Mouse (Mus musculus) brain, embryonic 18.5 days (tissue): ENCODE measurements around the gene Vwa8.
"Not testable (repeated sequence)": the region's sequence is repeated elsewhere in the genome, so short reads cannot be mapped to it uniquely, and the experiment has no call there.

ENCODE experiments used
- DNase-seq: peaks from one replicate; pipeline ENCODE4 v3.0.0-alpha.2; 2012; ENCODE audit warnings: low read depth, low spot score

Gene Vwa8

GRCm38 (mm10) chr14:78984296-78984695 lies 135.4 kb downstream of the Vwa8 start:
- DNase-seq = no peak

- DNase-seq = no peak
Observed at GRCm38 (mm10) chr14:78987543-78987942, 138.7 kb downstream of the Vwa8 start.

- DNase-seq = no peak
Observed at GRCm38 (mm10) chr14:78992456-78992855, 143.6 kb downstream of the Vwa8 start.

DNA sequence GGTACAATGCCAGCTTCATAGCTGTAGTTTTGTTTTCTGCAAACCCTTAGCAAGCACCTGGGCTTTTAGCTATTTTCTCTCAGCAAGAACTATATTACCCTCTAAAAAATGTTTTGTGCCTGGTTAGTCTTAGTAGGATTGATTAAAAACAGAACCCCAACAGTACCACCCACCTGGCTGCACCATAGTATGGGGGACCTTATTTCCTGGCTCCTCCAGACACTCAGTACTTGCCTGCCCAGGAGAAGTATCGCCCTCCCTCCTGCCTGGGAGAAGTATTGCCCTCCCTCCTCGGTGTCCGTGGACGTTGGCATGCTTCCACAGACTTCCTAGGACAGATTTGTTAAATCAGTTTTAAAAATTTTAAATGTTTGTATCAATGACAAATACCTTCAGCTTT lies 144.7 kb downstream of the Vwa8 start:
- DNase-seq = no peak

DNA sequence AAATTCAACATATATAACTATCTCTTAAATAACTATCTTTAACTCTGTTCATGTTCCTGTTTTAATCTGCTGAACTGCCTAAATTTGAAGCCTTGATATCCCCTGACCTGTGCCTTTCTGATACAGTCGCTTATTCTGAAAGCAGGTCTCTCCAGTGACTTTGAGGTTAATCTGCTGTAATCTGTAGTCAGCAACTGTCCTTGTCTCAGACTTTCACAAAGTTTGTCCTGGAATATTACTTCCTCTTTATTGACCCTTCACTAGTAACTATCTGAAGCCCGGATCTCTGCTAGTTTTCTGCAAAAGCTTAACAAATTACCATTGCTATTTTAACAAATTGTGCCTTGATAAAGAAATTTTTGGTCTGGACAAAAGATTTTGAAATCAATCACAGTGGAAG lies 147.5 kb downstream of the Vwa8 start:
- no peak for DNase-seq

DNA sequence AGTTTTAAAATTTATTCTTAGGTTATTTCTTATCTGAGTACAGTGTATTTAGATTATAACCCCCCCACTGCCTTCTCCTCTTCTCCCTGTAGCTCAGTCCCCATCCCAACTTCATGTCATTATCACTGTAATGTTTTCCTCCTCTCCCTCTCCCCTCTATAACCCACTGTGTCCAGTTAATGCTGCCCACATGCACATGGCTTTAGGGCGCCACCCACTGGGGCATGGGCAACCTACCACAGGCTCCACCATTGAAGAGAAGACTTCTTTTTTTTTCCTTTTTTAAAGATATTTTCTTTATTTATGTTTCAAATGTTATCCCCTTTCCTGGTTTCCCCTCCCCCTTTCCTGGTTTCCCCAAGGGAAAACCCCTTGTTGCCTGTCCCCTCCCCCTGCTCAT lies 154.7 kb downstream of the Vwa8 start:
- no peak for DNase-seq

- DNase-seq = not testable (repeated sequence)
Observed at GRCm38 (mm10) chr14:79017710-79018109, 168.9 kb downstream of the Vwa8 start.

DNA sequence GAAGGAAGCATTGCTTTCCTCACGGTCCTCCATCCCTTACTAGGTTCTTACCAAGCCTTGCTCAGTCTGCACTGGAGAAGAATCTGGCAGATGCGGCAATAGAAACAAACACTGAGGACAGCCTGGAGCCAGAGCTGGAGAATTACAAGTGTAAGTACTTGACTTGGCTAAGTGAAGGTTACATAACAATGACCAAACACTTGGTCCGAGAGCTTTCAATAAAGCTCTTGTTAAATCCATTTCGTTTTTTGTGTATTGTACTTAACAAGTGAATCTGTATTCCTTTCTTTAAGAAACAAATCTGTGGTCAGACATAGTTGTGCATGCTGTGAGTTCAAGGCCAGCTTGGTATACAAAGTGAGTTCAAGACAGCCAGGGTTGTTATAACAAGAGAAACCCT lies 169.7 kb downstream of the Vwa8 start:
- no peak for DNase-seq

DNA sequence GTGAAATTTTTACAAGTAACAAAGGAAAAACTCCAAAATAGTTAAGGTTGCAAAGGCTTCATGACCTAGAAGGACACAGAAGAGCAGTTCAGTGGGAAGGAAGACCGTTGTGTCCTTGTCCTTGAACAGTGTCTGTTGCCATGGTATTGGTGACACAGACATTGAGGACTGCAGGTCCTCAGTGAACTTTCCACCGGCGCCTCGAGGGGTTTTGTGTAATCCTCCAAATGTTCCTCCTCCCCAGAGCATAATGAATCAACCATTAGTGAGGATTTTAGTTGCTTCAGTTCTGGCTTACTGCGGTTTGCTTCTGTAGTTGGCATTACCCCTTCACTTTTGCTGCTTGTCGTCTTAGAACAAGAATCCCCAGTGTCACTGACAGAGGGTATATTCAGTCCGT lies 172.9 kb downstream of the Vwa8 start:
- DNase-seq = no peak

DNA sequence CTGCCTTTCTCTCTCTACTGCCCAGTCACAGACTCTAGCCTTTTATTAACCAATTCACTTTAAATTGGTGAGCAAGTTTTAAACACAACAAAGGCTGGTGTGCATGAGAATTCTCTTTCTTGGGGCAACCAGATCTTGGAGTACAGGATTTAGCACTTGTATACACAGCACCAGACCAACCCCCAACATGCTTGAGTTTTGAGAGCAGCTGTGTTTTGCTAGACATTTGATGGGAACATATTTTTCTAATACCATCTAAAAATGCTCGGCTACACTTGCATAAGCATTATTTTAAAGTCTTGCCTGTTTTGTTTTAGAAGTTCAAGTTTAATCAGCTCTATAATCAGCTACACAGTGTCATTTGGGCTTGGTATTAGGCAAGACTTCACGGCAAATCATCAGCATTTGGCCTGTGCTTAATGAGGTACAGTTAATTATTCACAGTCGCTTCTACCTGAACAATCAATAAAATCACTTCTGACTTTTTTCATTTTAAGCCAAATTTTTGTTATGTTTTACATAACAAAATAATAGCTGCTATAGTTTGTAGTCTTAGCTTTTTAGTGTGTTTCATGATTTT lies 180.2 kb downstream of the Vwa8 start:
- DNase-seq = no peak

- DNase-seq = no peak
Observed at GRCm38 (mm10) chr14:79030715-79031114, 181.9 kb downstream of the Vwa8 start.

DNA sequence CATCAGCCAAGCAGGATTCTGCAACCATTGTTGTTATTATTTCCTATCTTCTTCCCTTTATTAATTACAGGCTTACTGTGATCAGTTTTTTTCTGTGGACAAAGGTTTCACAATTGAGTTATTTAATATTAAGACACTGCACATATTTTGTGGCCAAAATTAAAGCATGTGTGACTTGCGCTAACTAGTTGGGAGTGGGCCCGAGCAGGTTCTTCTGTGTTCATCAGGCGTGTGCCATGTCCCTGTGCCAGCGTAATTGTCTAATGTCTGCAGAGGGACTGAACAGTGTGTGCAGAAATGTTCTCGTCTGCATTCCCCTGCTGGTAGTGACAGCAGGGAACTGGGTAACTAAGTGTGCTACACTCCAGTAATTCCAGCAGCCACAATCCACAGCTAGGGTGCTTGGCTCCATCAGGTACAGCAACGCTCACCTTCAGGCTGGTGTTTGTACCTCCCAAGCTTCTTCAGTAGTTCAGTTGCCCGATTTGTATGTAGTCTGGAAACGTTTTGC lies 182.4 kb downstream of the Vwa8 start:
- DNase-seq = no peak

DNA sequence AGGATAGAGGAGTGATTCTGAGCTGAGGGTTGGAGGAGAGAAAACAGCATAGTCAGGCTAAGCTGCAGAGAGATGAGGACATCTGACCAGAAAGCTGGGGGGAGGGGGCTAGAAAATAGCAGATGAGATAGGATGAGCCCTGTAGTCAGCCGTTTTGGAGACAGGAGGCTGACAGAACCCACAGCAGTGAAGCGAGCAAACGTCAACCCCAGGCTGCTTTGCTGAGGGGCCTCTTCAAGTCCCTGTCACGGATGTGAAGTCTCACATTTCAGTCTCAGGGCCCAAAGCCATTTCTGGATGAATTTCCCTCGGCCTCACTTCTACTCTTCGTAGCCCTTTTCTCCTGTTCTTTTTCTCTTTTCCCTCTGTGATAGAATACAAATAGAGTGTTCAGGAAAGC lies 184.5 kb downstream of the Vwa8 start:
- no peak for DNase-seq

- DNase-seq = no peak
Observed at GRCm38 (mm10) chr14:79034511-79034913, 185.7 kb downstream of the Vwa8 start.

DNA sequence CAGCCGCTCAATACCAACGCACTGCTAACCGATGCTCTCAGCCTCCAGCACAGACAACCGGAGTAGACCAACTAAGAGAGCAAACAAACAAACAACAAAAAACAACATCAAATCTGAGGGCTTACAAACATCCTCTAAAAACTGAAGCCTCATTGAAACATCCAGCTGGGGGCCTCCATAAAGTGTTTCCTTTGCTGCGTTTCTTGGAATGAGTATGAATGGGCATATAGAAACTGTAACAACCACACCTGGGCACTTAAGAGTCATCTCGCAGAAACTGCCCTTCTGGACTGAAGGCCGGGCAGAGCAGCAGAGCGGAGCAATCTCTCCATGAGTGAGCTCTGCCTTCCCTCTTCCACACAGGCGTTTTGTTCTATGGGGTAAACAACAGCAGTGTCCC lies 186.7 kb downstream of the Vwa8 start:
- DNase-seq = no peak

DNA sequence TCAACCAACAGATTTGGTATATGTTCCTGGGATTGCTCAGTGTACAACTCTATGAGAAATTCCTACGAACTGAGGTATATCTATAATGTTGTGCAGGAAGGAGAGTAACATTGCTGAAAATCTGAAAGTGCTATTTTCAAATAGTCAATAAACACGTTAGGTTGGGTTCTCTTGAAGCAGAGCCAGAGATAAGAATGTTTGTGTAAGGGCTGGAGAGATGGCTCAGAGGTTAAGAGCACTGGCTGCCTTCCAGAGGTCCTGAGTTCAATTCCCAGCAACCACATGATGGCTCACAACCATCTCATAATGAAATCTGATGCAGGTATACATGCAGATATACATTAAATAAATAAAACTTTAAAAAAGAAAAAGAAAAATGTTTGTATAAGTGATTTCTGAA lies 198.3 kb downstream of the Vwa8 start:
- DNase-seq = no peak

- DNase-seq = no peak
Observed at GRCm38 (mm10) chr14:79047956-79048355, 199.1 kb downstream of the Vwa8 start.

- no peak for DNase-seq
Observed at GRCm38 (mm10) chr14:79049544-79049943, 200.7 kb downstream of the Vwa8 start.

- no peak for DNase-seq
Observed at GRCm38 (mm10) chr14:79065636-79066035, 216.8 kb downstream of the Vwa8 start.

DNA sequence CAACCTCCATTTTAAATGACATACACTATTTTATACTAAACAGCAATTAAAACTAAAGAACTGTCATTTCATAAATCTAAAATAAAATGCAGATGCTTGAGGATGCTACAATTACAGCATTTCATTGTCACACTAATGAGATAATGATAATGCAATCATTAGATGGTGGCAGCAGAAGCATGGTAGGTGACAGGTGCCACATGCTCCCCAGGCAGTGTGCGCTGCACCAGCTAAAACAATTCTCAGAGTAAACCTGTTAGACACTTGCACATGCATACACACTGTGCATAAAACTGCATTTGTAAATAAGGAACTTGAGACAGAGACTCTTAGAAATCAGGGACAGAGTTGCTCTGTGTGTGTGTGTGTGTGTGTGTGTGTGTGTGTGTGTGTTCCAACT lies 220.7 kb downstream of the Vwa8 start:
- DNase-seq = no peak

DNA sequence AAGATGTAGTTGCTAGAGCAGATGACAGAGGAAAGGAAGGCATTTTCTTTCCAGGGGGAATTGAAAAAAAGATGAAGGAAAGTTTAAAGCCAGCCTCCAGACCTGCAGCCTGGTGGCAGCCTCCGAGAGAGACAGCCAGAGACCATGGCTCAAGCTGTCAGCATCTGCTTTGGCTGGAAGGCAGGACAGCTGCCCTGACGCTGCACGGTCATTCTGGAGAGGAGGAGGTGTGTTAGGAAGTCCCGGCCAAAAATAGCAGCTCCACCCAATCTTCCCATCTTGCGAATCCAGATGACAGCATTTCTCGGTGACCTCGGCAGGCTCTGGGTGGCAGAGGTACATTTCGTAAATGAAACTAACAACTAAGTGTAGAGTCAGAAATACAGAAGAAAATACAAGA lies 225.9 kb downstream of the Vwa8 start:
- no peak for DNase-seq

DNA sequence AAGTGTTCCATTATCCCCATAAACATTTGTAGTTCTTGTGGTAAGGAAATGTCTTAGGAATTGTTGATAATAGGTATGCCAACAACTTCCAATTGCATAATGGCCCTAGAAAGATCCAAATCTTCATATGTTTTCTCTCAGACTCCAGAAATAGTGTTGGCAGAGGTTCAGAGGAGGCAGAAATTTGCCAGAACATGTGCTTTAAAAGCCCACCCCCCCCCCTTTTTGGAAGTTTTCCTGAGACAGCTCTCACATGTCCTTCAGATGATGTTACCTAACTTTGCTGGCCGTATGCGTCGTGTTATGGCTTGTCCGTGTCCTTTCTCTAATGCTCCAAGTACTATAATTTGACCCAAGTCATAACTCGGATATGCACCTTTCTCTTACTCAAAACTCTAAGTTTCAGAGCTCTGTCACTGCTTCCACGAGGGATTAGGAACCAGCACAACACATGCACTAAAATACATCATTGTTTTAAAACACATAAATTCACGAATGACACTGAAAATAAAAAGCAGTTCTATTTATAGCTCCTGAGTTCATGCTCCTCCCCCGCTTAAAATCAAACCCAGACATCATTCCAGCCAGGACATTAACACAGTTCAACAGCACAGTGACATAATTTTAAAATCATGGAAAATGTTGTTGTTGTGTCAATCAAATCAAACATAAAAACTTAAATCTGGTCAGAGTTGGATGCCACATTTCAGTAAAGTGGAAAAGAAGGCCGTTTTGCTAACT lies 227.9 kb downstream of the Vwa8 start:
- DNase-seq = no peak

DNA sequence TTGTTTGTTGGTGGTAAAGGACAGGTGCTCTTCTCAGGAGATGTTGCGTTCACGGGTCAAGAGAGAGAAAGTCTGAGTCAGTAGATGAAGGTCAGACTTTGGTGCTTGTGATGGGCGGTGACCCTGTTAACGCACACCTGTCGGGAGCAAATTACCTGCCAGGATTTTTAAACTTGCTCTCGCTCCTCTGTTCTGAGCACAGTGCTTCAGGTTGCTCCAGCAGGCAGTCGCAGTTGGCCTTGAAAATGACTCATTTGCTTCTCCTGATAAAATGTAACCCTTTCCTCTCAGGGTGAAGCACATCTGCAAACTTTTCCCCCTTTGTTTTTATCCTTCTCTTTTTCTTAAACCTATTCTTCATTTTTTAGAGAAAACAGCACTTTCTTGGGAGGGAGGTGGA lies 234.7 kb downstream of the Vwa8 start:
- DNase-seq = no peak
